Mouse (Mus musculus) megakaryocyte, embryonic 14.5 days (primary cell): ENCODE data around the gene Bcl9.

Source experiments
- FLI1 ChIP-seq: IDR thresholded peaks from 2 replicates; pipeline ENCODE4 v1.6.1; 2012; ENCODE audit warnings: low read length, inconsistent platforms, mixed read lengths
- GATA1 ChIP-seq: IDR thresholded peaks from 3 replicates; pipeline ENCODE4 v1.6.1; 2012; ENCODE audit warnings: mixed read lengths, low read length, inconsistent platforms, borderline replicate concordance

DNA sequence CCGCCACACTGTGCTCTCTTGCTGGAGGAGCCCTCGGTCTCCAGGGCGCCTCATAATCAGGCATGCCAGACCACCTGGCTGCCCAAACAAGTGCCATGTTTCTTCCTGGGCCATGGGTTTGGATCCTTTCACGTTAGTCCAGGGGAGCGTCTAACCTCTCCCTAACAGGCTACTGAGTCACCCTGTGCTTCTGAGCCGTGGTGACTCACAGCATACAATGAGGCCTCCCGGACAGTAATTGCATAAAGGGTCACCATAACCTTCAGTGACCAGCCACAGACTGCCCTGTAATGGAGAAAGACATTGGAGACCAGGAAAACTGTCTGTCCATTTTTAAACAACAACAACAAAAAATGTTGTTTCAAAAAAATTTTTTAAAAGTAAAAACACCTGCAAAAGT, 2.7 kb upstream of the Bcl9 start:
- TF ChIP-seq GATA1: no peak
- TF ChIP-seq FLI1: no peak
